Mouse (Mus musculus) CH12.LX (cell line): ENCODE results near the gene Gm12216. TPM values are rescaled to one million over a fixed set of nuclear protein-coding genes. Genes with fewer than 3 reads are reported as not detected.

Source experiments
- DNase-seq: peaks from one replicate; pipeline ENCODE4 v3.0.0-alpha.2; 2013; ENCODE audit errors: extremely low read depth
- H3K27ac ChIP-seq: 2 replicates; pipeline ENCODE4 v1.5.1; 2012; ENCODE audit warnings: low read depth, mild to moderate bottlenecking, control low read depth, moderate library complexity; ENCODE audit not compliant: insufficient read depth
- H3K27me3 ChIP-seq: replicated peaks from 2 replicates; pipeline ENCODE3; 2012; ENCODE audit warnings: inconsistent platforms
- H3K36me3 ChIP-seq, 2 experiments: replicated peaks in 1 of 2; 2 replicates each; pipeline versions ENCODE3 to v1.6.1; 2012; ENCODE audit warnings: inconsistent platforms in 1 of 2, low read length in 1 of 2, mild to moderate bottlenecking in 1 of 2, mixed read lengths in 1 of 2, moderate library complexity in 1 of 2; ENCODE audit not compliant: control insufficient read depth in 1 of 2, insufficient read depth in 1 of 2
- H3K4me1 ChIP-seq, 2 experiments: 2 replicates each; pipeline ENCODE4 v1.6.1; 2012; ENCODE audit warnings: inconsistent platforms in 1 of 2, moderate library complexity in 1 of 2; ENCODE audit not compliant: insufficient read depth in 2 of 2, control insufficient read depth in 1 of 2
- H3K4me2 ChIP-seq: 2 replicates; pipeline ENCODE4 v1.6.1; 2012; ENCODE audit warnings: low read depth, mild to moderate bottlenecking, control low read depth; ENCODE audit not compliant: poor library complexity, insufficient read depth, severe bottlenecking
- H3K4me3 ChIP-seq, 3 experiments: fragments of 150-350 bp in 1 of 3; sonication (generic) in 1 of 3; replicated peaks in 1 of 3; 2 replicates each; pipeline versions ENCODE3 to v1.5.1; 2011 to 2012; ENCODE audit warnings: low read depth in 2 of 3, low read length in 2 of 3, mild to moderate bottlenecking in 2 of 3, moderate library complexity in 2 of 3, control low read depth in 1 of 3, improper control_type of control experiment in 1 of 3, inconsistent platforms in 1 of 3, mixed read lengths in 1 of 3; ENCODE audit not compliant: poor library complexity in 1 of 3
- H3K79me2 ChIP-seq: replicated peaks from 2 replicates; pipeline ENCODE4 v1.6.1; 2012; ENCODE audit warnings: mild to moderate bottlenecking, moderate library complexity; ENCODE audit not compliant: control insufficient read depth, poor library complexity, insufficient read depth, severe bottlenecking; ENCODE audit errors: extremely low read depth
- H3K9ac ChIP-seq: 2 replicates; pipeline ENCODE4 v1.6.1; 2012; ENCODE audit warnings: low read depth, mild to moderate bottlenecking, control low read depth, moderate library complexity; ENCODE audit not compliant: insufficient read depth
- H3K9me3 ChIP-seq: replicated peaks from 2 replicates; pipeline ENCODE3; 2012; ENCODE audit warnings: low read length, inconsistent platforms, mixed read lengths
- CHD1 ChIP-seq: IDR thresholded peaks from 2 replicates; pipeline ENCODE4 v1.6.1; 2012; ENCODE audit warnings: low read depth, low read length, improper control_type of control experiment, inconsistent platforms
- CHD2 ChIP-seq: IDR thresholded peaks from 2 replicates; pipeline ENCODE4 v1.6.1; 2011; ENCODE audit warnings: low read length, improper control_type of control experiment
- CTCF ChIP-seq, 2 experiments: IDR thresholded peaks in 1 of 2; conservative IDR thresholded peaks in 1 of 2; 2 replicates each; pipeline ENCODE4 v1.5.1; 2011 to 2012; ENCODE audit warnings: low read depth in 2 of 2, low read length in 2 of 2, improper control_type of control experiment in 1 of 2, inconsistent platforms in 1 of 2, mild to moderate bottlenecking in 1 of 2, moderate library complexity in 1 of 2
- EP300 ChIP-seq: IDR thresholded peaks from 2 replicates; pipeline ENCODE4 v1.6.1; 2011; ENCODE audit warnings: low read length, improper control_type of control experiment
- IRF4 ChIP-seq: IDR thresholded peaks from 2 replicates; pipeline ENCODE4 v1.6.1; 2014; ENCODE audit warnings: low read depth, mild to moderate bottlenecking, inconsistent platforms, low read length, improper control_type of control experiment
- MAZ ChIP-seq: IDR thresholded peaks from 2 replicates; pipeline ENCODE4 v1.6.1; 2012; ENCODE audit warnings: low read depth, mild to moderate bottlenecking, inconsistent platforms, low read length, improper control_type of control experiment, moderate library complexity
- MYC ChIP-seq: IDR thresholded peaks from 2 replicates; pipeline ENCODE4 v1.6.1; 2011; ENCODE audit warnings: low read depth, mild to moderate bottlenecking, improper control_type of control experiment, low read length
- NRF1 ChIP-seq: IDR thresholded peaks from 2 replicates; pipeline ENCODE4 v1.6.1; 2014; ENCODE audit warnings: low read depth, mild to moderate bottlenecking, inconsistent platforms, low read length, improper control_type of control experiment, moderate library complexity
- SMC3 ChIP-seq: IDR thresholded peaks from 2 replicates; pipeline ENCODE4 v1.6.1; 2011; ENCODE audit warnings: low read depth, low read length, improper control_type of control experiment
- TCF12 ChIP-seq: IDR thresholded peaks from 2 replicates; pipeline ENCODE4 v1.6.1; 2014; ENCODE audit warnings: low read depth, mild to moderate bottlenecking, inconsistent platforms, low read length, improper control_type of control experiment
- ZC3H11A ChIP-seq: IDR thresholded peaks from 2 replicates; pipeline ENCODE4 v1.6.1; 2012; ENCODE audit warnings: low read depth, mild to moderate bottlenecking, inconsistent platforms, low read length, improper control_type of control experiment
- ZKSCAN1 ChIP-seq: IDR thresholded peaks from 2 replicates; pipeline ENCODE4 v1.6.1; 2012; ENCODE audit warnings: low read depth, inconsistent platforms, low read length, improper control_type of control experiment, borderline replicate concordance
- dilution Hi-C: fragments of 300-500 bp; cut with MboI; formaldehyde crosslinking; loops from 2 replicates; pipeline ENCODE4 v1.14.3; 2020; ENCODE audit warnings: low sequenced_read_pairs; ENCODE audit not compliant: extremely low pct_unique_long_range_greater_than_20kb, extremely low pct_ligation_motif_present
- in situ Hi-C: fragments of 300-500 bp; cut with MboI; formaldehyde crosslinking; loops from 3 replicates; pipeline ENCODE4 v1.14.3; 2019; ENCODE audit warnings: low sequenced_read_pairs, low pct_ligation_motif_present, low pct_unique_long_range_greater_than_20kb, mixed read lengths
- polyA plus RNA-seq: library from polyadenylated mRNA; unstranded; fragments of >175 nt; gene quantifications from 2 replicates; pipeline ENCODE4 v1.2.1, GENCODE M21; 2012; ENCODE audit warnings: low read depth; ENCODE audit not compliant: insufficient read length
- total RNA-seq, 2 experiments: library from RNA; depleted of rRNA; stranded (reverse); fragments of 300-350 nt in 1 of 2; fragments of >200 nt in 1 of 2; gene quantifications; 2 replicates each; pipeline ENCODE4 v1.2.3; 2012 to 2014

Gm12216 gene
- total and polyA plus RNA-seq, 3 experiments, result 0.56 to 2.7 (median 0.77) TPM

DNA sequence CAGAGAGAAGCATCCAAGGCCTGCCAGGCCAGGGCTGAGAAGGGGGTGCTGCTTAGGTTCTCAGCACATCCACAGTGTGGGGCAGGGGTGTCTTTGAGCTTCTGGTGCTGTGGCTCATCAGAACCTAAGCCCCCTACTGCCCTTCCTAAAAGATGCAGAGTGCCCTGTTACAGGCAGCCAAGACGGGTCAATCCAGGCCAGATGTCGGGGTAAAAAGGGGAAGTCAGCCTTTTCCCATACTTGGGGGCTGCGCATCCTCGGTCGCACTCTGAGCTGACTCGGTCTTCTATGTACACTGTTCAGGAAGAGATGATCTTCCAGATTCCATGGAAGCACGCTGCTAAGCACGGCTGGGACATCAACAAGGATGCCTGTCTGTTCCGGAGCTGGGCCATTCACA is 86.5 kb downstream of the Gm12216 start:
- Histone ChIP-seq H3K79me2 (peaks cover 55% of the 10 kb centered on the region), H3K27ac (no peak overlapping the region), H3K27me3 (no peaks in the 10 kb centered on the region), H3K4me3 (peak overlapping the region; percentile 21 to 40 (median 21)), H3K4me1 (peaks cover 31 to 65% of the 10 kb centered on the region in 2 experiments), H3K9ac (peak overlapping the region; percentile 78; the same call in 1 of the 2 replicates), H3K36me3 (peaks cover 59 to 64% of the 10 kb centered on the region in 2 experiments), H3K4me2 (peak overlapping the region; percentile 68), H3K9me3 (no peaks in the 10 kb centered on the region)
- dilution Hi-C loops, result no loop called here
- in situ Hi-C loops, result no loop called here
- peak; percentile 40 for DNase-seq
- TF ChIP-seq SMC3 (peak; percentile 9; the same call in 1 of the 2 replicates), NRF1 (peak; percentile 47; the same call in 1 of the 2 replicates), MAZ (no peak), CTCF (conservative IDR thresholded peaks at IDR 0.05 in 1 of 2, IDR thresholded peaks at IDR 0.05 in 1 of 2; ENCODE audit: low read depth in 2 of 2, low read length in 2 of 2) (peak in 1 of 2 experiments; percentile 16; a peak in 2 of 4 replicates), TCF12 (no peak), EP300 (peak; percentile 62), ZC3H11A (no peak), IRF4 (peak; percentile 16; the same call in 1 of the 2 replicates)

DNA sequence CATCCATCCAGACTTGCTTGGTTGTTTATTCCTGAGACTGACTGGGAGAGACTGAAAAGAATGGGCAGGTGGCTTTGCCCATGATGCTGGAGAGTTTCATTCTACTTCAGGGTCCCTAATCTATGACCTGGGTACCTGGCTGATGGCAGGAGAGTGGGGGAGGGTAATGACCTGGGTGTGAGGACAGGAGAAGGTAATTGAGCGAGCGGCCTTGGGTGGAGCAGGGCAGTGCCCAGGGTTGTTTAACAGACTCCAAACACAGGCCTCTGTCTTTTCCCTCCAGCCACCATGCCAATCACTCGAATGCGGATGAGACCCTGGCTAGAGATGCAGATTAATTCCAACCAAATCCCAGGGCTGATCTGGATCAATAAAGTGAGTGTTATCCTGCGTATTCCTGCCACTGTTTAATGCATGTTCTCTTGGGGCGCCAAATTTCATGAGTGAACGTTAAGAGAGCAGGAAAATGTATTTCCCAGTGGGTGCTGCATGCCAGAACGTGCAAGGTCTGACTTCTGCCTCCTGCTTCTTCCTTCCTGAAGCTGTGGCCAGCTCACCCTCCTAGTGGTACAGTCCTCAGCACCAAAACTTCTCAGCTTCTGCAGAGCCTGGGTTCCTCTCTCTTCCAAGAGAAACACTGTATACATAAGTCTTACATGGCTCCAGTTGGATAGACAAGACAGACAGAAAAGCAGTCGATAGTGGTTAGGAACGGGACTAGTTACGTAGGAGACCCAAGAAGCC is 87.9 kb downstream of the Gm12216 start:
- dilution Hi-C loops (no loop called here), in situ Hi-C loops (no loop called here)
- H3K4me3 ChIP-seq, result peak overlapping the region; percentile 77 to 98 (median 93)
- peak overlapping the region; percentile 68 for H3K4me2 ChIP-seq
- H3K79me2 ChIP-seq, result peaks cover 49% of the 10 kb centered on the region
- TF ChIP-seq CHD2 (0 out of 2 replicates have a peak, but pooled peaks have one; percentile 32), MYC (no peak), ZKSCAN1 (no peak), CHD1 (no peak; the same call in 1 of the 2 replicates)
- no peak for DNase-seq
- H3K27me3 ChIP-seq, result no peaks in the 10 kb centered on the region
- H3K36me3 ChIP-seq, result peaks cover 46 to 51% of the 10 kb centered on the region in 2 experiments
- no peak overlapping the region for H3K27ac ChIP-seq
- no peaks in the 10 kb centered on the region for H3K9me3 ChIP-seq
- H3K9ac ChIP-seq, result peak overlapping the region; percentile 78
- peaks cover 35 to 76% of the 10 kb centered on the region in 2 experiments for H3K4me1 ChIP-seq
